Mouse (Mus musculus): ENCODE data around the gene Glmn. TPM values are rescaled to one million over a fixed set of nuclear protein-coding genes. Genes with fewer than 3 reads are reported as not detected.

Gene Glmn
- total RNA-seq, 2 experiments from 2014 or later: 4.4 to 6.2 TPM

GRCm38 (mm10) chr5:107510503-107510902, 87.2 kb downstream of the Glmn start:
- TF ChIP-seq CTCF (IDR thresholded peaks at IDR 0.05): no peak
- intact Hi-C loops (cut with DNase I): no loop called here
- H3K27ac ChIP-seq: peak overlapping the region; percentile 88
- peak; percentile 62 for DNase-seq
- H3K4me3 ChIP-seq: peak overlapping the region; percentile 61

GRCm38 (mm10) chr5:107507321-107507720, 90.4 kb downstream of the Glmn start, which contains the start of gene Gm42669:
TSS of gene Gm42669 (plus strand) at chr5:107507621.
- intact Hi-C loops (cut with DNase I): no loop called here
- TF ChIP-seq CTCF (IDR thresholded peaks at IDR 0.05): no peak
- Histone ChIP-seq H3K27ac (peak within 1 kb of the TSS; percentile 31; the same call in 1 of the 2 replicates), H3K4me3 (no peak within 1 kb of the TSS)
- no peak for DNase-seq

GRCm38 (mm10) chr5:107500741-107501140, 96.9 kb downstream of the Glmn start:
- no peak for TF ChIP-seq CTCF (IDR thresholded peaks at IDR 0.05)
- Histone ChIP-seq H3K4me3 (no peak overlapping the region), H3K27ac (no peak overlapping the region)
- intact Hi-C loops (cut with DNase I): no loop called here
- DNase-seq: no peak

GRCm38 (mm10) chr5:107499891-107500535, 97.7 kb downstream of the Glmn start:
- Histone ChIP-seq H3K4me3 (no peak overlapping the region), H3K27ac (no peak overlapping the region)
- intact Hi-C loops (cut with DNase I): no loop called here
- no peak for TF ChIP-seq CTCF (IDR thresholded peaks at IDR 0.05)
- no peak for DNase-seq

Other genes with a start within 250 kb of the Glmn start
- under 1 TPM; 0.67 to 0.99 TPM for gene Ephx4, start 195.2 kb downstream of the Glmn start, total RNA-seq (2021)
- gene Lpcat2b, start 166.3 kb downstream of the Glmn start, total RNA-seq (2021): not detected
- gene Btbd8, start 159.9 kb downstream of the Glmn start, total RNA-seq (2021): 1 to 10 TPM; 5.5 to 8.5 TPM
- under 1 TPM in 1 of 2 experiments, not detected in 1; 0.08 TPM for gene Gm42669, start 90.3 kb downstream of the Glmn start, total RNA-seq (2021)
- gene 1700028K03Rik, start 63.2 kb downstream of the Glmn start, total RNA-seq (2021): under 1 TPM in 1 of 2 experiments, not detected in 1; 0.11 TPM
- 10 to 100 TPM; 13.5 to 13.9 TPM for gene Rpap2, start 515 bp downstream of the Glmn start, total RNA-seq (2021)
- gene Gfi1, start 128.1 kb upstream of the Glmn start, total RNA-seq (2021): not detected
- gene Ube2d2b, start 232.2 kb upstream of the Glmn start, total RNA-seq (2021): not detected

All from gastrocnemius, adult 2 months (tissue).